Mouse (Mus musculus): Measurements from ENCODE around the gene Glis2.

The Glis2 gene

GRCm38 (mm10) chr16:4604293-4604837, 9.9 kb downstream of the Glis2 start:
- DNase-seq (ENCODE audit: low spot score): no peak

DNA sequence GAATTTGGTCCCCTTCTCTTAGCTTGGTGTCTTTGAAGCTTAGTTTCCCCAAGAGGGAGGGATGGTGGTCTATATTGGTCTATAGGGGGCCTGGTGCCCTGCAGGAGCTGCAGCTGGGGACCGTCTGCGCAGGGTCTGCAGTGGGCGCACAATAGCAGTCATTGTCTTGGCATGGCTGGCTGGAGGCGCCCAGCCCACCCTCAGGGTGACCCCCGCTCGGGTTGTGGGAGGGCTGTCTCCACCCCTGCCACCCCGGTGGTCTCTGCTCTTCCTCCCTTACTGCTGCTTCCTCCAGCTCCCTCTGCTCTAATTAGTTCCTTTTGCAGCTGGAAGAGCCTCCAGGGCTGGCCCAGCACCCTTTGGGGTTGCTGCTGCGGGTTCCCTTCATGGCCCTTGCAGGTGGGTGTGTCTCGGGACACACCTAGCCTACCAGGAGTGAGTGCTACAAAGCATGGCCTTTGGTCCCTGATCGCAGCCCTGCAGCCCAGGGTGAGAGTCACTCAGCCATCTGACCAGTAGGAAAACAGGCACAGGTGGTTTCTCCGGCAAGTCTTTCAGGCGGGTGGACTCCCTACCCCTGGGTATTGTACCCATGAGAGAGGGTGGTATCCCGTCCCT, 11.1 kb downstream of the Glis2 start:
- no peak for DNase-seq (ENCODE audit: low spot score)

DNA sequence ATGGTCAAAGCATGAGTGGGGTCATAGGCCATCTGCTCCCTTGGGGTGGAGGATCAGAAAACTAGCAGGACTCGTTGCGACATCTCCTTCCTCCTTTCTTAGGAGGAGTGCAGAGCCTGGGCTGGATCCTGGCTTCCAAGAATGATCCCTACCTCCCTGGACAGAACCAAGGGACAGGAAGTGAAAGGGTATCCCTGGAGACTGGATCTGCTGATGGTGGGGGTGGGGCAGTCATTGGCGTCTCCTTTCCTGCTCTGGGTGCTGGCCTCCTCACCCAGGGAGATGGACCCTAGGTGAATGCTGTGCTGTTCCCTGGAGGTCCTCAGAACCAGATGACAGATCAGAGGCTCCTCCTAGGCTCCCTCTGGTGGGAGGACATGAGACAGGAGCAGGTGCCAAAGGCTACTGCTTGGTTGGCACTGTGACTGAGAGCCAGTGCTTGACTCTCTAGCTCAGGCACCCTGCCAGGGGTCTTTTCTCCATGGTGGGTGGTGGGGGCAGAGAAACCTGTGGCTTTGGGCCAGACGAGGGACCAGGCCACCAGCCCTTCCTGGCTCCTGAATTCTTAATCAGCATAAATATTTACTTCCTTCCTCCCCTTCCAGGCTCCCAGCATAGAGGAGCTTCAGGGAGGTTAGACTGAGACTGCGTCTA, 12.0 kb downstream of the Glis2 start:
- DNase-seq (ENCODE audit: low spot score): no peak

GRCm38 (mm10) chr16:4607818-4608531, 13.5 kb downstream of the Glis2 start:
- DNase-seq (ENCODE audit: low spot score): peak; percentile 71

GRCm38 (mm10) chr16:4608532-4609059, 14.1 kb downstream of the Glis2 start:
- DNase-seq (ENCODE audit: low spot score): no peak

GRCm38 (mm10) chr16:4611193-4611592, 16.7 kb downstream of the Glis2 start:
- DNase-seq (ENCODE audit: low spot score): no peak

- DNase-seq (ENCODE audit: low spot score): no peak
These were observed 17.2 kb downstream of the Glis2 start for GRCm38 (mm10) chr16:4611676-4612075.

DNA sequence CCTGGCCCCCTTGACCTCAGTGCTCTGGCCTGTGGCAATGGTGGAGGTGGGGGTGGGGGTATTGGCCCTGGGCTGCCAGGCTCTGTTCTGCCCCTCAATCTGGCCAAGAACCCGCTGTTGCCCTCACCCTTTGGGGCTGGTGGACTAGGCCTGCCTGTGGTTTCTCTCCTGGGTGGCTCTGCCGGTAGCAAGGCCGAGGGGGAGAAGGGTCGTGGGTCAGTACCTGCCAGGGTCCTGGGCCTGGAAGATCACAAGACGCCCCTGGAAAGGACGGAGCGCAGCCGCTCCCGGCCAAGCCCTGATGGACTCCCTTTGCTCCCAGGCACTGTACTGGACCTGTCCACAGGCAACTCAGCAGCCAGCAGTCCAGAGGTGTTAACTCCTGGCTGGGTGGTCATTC, 19.2 kb downstream of the Glis2 start:
- no peak for DNase-seq (ENCODE audit: low spot score)

GRCm38 (mm10) chr16:4614639-4615038, 20.1 kb downstream of the Glis2 start:
- no peak for DNase-seq (ENCODE audit: low spot score)

GRCm38 (mm10) chr16:4615297-4615696, 20.8 kb downstream of the Glis2 start:
- DNase-seq (ENCODE audit: low spot score): no peak

GRCm38 (mm10) chr16:4616829-4617228, 22.3 kb downstream of the Glis2 start:
- no peak for DNase-seq (ENCODE audit: low spot score)

GRCm38 (mm10) chr16:4624074-4624473, 29.6 kb downstream of the Glis2 start:
- DNase-seq (ENCODE audit: low spot score): no peak

GRCm38 (mm10) chr16:4624481-4625110, 30.1 kb downstream of the Glis2 start, which contains the start of gene Pam16:
TSS of gene Pam16 (minus strand) at chr16:4624988.
- peak; percentile 85 for DNase-seq (ENCODE audit: low spot score)

- no peak for DNase-seq (ENCODE audit: low spot score)
These were observed 32.6 kb downstream of the Glis2 start for GRCm38 (mm10) chr16:4627105-4627504.

- DNase-seq (ENCODE audit: low spot score): no peak
These were observed 34.4 kb downstream of the Glis2 start for GRCm38 (mm10) chr16:4628898-4629419.

GRCm38 (mm10) chr16:4629950-4630349, 35.4 kb downstream of the Glis2 start:
- DNase-seq (ENCODE audit: low spot score): peak; percentile 63

DNA sequence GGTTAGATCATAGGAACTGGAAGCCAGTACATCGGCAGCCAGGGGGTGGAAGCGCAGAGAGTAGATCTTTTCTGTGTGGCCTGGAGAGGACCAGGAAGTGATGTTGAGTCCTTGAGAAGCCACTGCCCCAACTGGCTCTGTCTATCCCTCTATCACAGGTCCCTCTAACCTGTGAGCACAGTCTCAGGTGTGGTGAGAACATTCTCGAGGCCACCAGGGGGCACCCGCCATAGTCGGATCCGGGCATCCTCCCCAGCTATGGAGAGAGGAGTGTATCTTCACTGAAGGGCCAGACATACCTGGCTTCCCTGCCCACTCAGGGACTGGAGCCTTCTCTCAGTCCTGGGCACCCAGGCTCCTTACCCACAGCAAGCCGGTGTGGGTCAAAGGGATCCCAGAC, 37.5 kb downstream of the Glis2 start:
- DNase-seq (ENCODE audit: low spot score): no peak

GRCm38 (mm10) chr16:4633661-4634060, 39.1 kb downstream of the Glis2 start:
- no peak for DNase-seq (ENCODE audit: low spot score)

DNA sequence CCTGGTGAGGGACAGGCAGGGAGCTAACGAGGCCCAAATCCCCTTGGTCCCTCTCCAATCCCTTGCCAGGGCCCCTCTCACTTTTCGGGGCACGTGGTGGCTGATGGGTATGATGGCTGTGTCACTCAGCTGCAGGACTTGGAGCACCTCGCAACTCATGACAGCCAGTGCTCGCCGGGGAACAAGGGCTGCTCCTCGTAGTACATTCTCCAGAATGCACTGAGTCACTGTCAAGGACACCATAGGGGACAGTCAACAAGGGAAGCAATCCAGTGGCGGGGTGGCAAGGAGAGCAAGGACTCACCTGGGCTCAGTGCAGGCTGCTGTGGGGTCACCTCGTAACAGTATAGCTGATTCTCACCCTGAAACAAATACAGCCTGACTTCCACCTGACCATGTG, 40.2 kb downstream of the Glis2 start:
- no peak for DNase-seq (ENCODE audit: low spot score)

- no peak for DNase-seq (ENCODE audit: low spot score)
These were observed 41.2 kb downstream of the Glis2 start for GRCm38 (mm10) chr16:4635760-4636159.

- no peak for DNase-seq (ENCODE audit: low spot score)
These were observed 44.4 kb downstream of the Glis2 start for GRCm38 (mm10) chr16:4638891-4639390.

- peak; percentile 35 for DNase-seq (ENCODE audit: low spot score)
These were observed 45.3 kb downstream of the Glis2 start, which contains the start of the genes Vasn and Dnaja3 for GRCm38 (mm10) chr16:4639831-4640237. TSS of gene Vasn (plus strand) at chr16:4639941. TSS of gene Dnaja3 (plus strand) at chr16:4639989.
